Mouse (Mus musculus): ENCODE measurements around the gene Pnkp. TPM values are rescaled to one million over a fixed set of nuclear protein-coding genes. Genes with fewer than 3 reads are reported as not detected.
"Not testable (repeated sequence)": the region's sequence is repeated elsewhere in the genome, so short reads cannot be mapped to it uniquely, and the experiment has no call there.

The Pnkp gene
- total RNA-seq, 1 experiment from 2014 or later: 35.2 TPM

DNA sequence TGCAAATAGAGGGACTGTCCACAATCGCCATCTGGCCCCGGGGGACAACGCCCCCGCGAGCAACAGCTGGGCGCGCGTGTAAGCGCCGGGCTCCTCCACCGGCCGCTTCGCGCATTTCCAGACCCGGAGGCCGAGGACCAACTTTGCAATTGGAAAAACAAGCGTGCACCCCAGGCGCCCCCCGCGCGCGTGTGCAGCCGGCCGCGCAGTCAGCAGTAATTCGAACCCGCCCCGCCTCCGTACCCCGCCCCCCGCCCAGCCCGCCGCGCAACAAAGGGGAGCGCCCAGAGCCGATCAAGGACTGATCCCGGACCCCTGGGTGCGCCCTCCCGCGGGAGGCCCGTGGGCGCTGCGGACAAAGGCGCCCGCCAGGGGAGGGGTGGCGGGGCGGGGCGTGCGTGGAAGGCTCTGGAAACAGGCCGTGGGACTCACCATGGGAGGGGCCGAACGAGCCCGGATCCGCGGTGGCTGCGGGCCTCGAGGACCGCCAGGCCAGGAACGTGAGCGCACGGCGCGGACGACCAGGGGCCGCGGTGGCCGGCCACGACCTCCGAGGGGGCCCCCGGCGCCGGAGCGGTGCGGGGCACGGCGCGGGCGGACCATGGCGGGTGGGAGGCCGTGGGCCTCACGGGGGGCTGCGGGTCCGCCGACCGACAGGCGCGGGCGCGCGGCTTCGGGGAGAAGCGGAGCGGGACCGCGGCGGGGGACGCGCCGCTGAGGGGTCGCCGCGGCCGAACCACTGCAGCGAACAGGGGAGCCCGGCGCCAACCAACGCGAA, 12.2 kb downstream of the Pnkp start:
- peak; percentile 83 for DNase-seq

DNA sequence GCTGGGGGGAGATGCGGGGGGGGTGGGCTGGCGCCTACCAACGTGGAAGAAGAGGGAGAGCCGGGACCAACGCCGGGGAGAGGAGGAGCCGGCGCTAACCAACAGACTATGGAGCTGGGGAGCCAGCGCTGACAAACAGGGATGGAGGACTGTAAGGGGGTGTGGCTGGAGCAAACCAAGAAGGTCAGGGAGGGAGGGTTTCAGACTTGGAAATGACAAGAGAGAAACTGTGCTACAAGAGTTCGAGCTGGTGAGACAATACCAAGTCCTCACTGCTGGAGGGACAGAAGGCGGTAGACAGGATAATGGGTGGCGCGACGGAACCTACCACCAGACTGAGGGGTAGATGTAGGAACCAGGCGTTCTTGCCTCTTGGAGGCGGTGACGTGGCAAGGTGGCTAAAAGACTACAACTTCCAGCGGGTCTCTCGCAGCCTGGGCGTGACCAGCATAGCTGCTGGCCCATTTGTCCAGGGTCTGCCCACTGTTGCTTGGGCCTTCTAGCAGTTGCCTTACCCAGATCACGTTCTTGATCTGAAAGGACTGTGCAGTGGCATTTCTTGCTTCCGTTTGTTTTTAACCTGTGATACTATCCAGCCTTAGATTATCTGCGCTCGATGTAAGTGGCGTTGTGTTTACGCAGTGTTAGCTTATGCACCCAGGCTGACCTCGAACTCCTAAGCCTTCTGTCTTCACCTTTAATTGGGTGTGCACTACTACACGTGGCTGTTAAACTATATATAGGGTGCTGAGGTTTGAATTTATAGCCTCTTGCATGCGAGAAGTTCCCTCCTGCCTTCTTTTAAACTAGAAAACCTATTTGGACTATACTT, 13.0 kb downstream of the Pnkp start, which contains the start of gene Ptov1:
TSS of gene Ptov1 (minus strand) at position 92 of the 832 bp plus-strand sequence.
- DNase-seq: peak; percentile 96

GRCm38 (mm10) chr7:44870614-44871013, 13.7 kb downstream of the Pnkp start:
- DNase-seq: no peak

- no peak for DNase-seq
These were observed 14.2 kb downstream of the Pnkp start for GRCm38 (mm10) chr7:44871181-44871580.

- not testable (repeated sequence) for DNase-seq
These were observed 14.8 kb downstream of the Pnkp start for GRCm38 (mm10) chr7:44871774-44872173.

GRCm38 (mm10) chr7:44877833-44878232, 20.9 kb downstream of the Pnkp start:
- DNase-seq: no peak

GRCm38 (mm10) chr7:44883036-44883435, 26.1 kb downstream of the Pnkp start:
- DNase-seq: peak; percentile 73

- no peak for DNase-seq
These were observed 27.7 kb downstream of the Pnkp start for GRCm38 (mm10) chr7:44884637-44885036.

GRCm38 (mm10) chr7:44886964-44887363, 30.0 kb downstream of the Pnkp start:
- no peak for DNase-seq

- DNase-seq: peak; percentile 68
These were observed 31.5 kb downstream of the Pnkp start for GRCm38 (mm10) chr7:44888256-44889105.

GRCm38 (mm10) chr7:44890180-44890579, 33.2 kb downstream of the Pnkp start:
- DNase-seq: no peak

DNA sequence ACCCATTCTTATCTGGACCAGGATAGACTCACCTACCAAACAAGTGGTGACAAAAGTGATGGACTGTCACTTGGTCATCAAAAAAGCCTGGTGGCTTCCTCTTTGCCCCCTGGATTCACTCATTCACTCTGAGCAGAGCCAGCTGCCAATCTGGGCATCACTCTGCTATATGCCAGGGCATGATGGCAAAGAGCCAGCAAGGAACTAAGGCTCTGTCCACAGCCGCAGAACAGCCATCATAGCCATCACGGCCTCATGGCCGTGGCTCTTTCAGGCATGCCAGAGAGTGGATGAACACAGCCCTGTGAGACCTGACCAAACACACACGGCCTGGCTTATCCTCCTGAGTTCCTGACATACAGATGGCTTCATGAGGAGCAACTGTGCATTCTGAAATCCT, 33.8 kb downstream of the Pnkp start:
- DNase-seq: no peak

DNA sequence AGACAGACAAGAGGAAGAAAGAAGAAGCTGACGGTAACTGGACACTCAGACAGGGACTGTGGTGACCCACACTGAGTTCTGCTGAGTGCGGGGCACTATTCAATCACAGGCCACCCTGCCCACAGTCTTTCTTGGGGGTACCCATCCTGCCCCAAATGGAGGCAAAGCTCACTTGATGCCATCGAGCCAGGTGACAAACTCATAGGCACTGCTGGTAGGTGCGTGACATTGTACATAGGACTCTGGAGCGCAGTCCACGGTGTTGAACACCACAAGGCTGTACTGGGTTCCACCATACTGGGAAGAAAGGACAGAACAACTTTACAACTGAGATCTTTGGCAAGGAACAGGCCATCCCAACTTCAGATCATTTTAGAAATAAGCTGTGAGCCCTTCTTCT, 34.7 kb downstream of the Pnkp start:
- DNase-seq: no peak

DNA sequence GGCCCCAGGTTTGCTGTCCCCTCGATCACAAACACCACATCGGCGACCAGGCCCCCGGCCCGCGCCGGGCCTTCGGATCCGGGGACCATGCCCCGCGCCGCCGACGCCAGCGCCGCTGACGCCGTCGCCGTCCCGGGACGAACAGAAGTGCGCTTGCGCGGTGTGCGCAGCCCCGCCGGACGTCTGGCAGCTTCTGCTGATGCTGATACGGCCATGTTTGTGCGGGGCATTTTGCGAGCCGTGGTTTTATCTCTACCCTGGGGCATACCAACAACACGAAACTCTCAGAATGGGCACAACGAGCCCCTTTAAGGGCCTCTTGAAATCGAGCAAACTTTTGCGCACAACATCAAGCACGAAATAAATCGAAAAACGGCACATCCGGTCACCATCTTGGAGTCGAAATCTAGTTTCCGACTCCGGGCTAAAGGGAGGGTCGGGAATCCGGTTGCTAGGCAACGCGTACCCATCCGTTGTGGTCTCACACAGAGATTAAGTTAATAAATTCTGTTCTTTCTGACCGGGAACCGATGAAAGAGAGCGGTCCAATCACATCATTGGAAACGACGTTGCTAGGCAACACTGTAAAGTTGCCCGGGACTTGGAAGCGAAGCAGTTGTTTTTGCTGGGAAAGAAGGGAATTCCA, 35.5 kb downstream of the Pnkp start, which contains the start of gene Med25:
TSS of gene Med25 (minus strand) at position 437 of the 646 bp plus-strand sequence.
- peak; percentile 92 for DNase-seq

DNA sequence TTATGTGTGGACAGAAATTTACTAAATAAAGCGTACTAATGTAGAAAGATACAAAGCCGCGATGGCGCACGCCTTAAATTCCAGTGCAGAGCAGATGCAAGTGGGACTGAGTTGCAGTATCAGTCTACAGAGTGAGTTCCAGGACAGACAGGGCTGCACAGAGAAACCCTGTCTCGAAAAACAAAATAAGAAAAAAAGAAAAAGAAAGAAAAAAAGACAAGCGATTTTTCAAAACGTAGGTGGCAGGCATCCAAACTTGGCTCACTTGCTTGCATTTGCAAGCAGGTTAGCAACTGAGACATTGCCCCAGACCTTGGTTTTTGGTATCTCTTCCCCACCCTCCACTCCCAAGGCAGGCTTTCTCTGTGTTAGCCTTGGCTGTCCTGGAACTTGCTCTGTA, 36.3 kb downstream of the Pnkp start:
- peak; percentile 50 for DNase-seq

DNA sequence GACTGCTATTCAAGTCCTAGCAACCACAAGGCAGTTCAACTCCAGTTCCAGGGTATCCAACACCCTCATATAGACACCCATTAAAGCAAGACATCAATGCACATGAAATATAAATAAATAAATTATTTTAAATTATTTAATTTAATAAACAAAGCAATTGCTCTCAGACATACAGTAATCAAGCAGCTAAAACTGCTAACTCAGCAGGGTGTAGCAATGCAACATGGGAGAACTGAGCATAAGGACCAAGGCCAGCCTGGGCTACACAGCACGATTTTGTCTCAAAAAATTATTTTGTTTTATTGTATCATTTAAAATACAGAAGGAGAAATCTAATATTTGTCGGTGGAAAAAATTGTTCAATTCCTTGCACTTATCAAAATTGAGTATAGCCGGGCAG, 37.2 kb downstream of the Pnkp start:
- DNase-seq: no peak

- no peak for DNase-seq
These were observed 38.3 kb downstream of the Pnkp start for GRCm38 (mm10) chr7:44895206-44895592.

- DNase-seq: peak; percentile 94
These were observed 38.9 kb downstream of the Pnkp start, which contains the start of gene Fuz for GRCm38 (mm10) chr7:44895593-44896434. Gene Fuz (plus strand): TSS chr7:44896079.

DNA sequence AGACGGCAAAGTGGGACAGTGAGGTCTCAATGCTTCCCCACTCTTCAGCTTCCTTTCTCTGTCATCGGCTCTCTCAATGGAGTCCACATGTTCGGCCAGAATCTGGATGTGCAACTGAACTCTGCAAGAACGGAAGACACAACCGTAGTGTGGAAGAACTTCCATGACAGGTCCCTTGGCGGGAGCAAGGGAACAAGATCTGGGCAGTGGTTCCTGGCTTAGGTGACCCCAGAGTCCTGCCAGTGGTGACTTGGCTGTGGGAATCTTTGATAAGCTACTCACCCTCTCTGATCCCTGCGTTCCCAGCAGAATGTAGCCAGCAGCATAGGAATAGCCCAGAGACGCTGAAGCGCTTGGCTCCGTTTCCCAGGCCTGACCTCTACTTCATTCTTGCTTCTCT, 39.6 kb downstream of the Pnkp start:
- peak; percentile 41 for DNase-seq

DNA sequence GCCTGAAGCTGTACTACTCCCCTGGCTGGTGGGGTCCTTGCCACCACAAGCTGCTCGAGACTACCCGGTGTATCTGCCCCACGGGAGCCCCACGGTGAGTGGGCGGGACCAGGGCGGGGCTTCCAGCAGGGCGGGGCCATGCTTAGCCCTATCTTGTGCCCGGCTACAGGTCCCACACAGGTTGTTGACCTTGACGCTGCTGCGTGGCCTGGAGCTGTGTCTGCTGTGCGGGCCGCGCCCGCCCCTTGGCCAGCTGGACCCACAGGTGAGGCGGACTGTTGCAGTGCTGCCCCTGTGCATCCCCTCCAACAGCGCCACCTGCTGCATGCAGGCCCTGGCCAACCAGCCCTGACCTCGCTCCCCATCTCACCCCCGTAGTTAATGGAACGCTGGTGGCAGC, 41.7 kb downstream of the Pnkp start:
- peak; percentile 70 for DNase-seq

GRCm38 (mm10) chr7:44900632-44901031, 43.7 kb downstream of the Pnkp start:
- no peak for DNase-seq

All from adrenal gland, postnatal 14 days (tissue).